Mouse (Mus musculus) small intestine, adult 2 months (tissue): ENCODE measurements around the gene Camta1. TPM values are rescaled to one million over a fixed set of nuclear protein-coding genes. Genes with fewer than 3 reads are reported as not detected.

ENCODE experiments used
- H3K27ac ChIP-seq: fragments of 200-500 bp; 2 replicates; pipeline ENCODE4 v1.5.1; 2012; ENCODE audit warnings: low read depth, low read length, control low read depth, inconsistent platforms; ENCODE audit not compliant: insufficient read depth
- H3K27me3 ChIP-seq: fragments of 200-500 bp; 2 replicates; pipeline ENCODE4 v1.6.1; 2012; ENCODE audit warnings: mild to moderate bottlenecking, moderate library complexity, low read length, inconsistent platforms; ENCODE audit not compliant: control insufficient read depth, insufficient read depth
- H3K36me3 ChIP-seq: fragments of 200-500 bp; 2 replicates; pipeline ENCODE4 v1.6.1; 2012; ENCODE audit warnings: mild to moderate bottlenecking, low read length, control low read depth, inconsistent platforms; ENCODE audit not compliant: control insufficient read depth, insufficient read depth
- H3K4me1 ChIP-seq: fragments of 200-500 bp; 2 replicates; pipeline ENCODE4 v1.6.1; 2012; ENCODE audit warnings: low read length, inconsistent platforms, mixed read lengths; ENCODE audit not compliant: control insufficient read depth, insufficient read depth, insufficient read length
- H3K4me3 ChIP-seq: fragments of 200-500 bp; 2 replicates; pipeline ENCODE4 v1.5.1; 2012; ENCODE audit warnings: low read depth, mild to moderate bottlenecking, control low read depth, inconsistent platforms, low read length, moderate library complexity
- CTCF ChIP-seq: fragments of 200-500 bp; IDR thresholded peaks from 2 replicates; pipeline ENCODE4 v1.5.1; 2012; ENCODE audit warnings: low read depth, mild to moderate bottlenecking, control low read depth, inconsistent platforms, low read length, moderate library complexity, mixed read lengths; ENCODE audit not compliant: insufficient replicate concordance, insufficient read length; ENCODE audit errors: extremely low read depth
- POLR2A ChIP-seq: fragments of 200-500 bp; IDR thresholded peaks from 2 replicates; pipeline ENCODE4 v1.6.1; 2012; ENCODE audit warnings: low read depth, mild to moderate bottlenecking, control low read depth, inconsistent platforms, low read length, moderate library complexity
- WGBS: fragments of 180-500 bp; shearing (Covaris S2); methylation state at CpG from one replicate; pipeline ENCODE4 v1.1.7; 2018; 5-methylcytosine and 5-hydroxymethylcytosine counted together
- polyA plus RNA-seq: library from polyadenylated mRNA; depleted of rRNA; stranded (reverse); fragments of >200 nt; gene quantifications from 2 replicates; pipeline ENCODE4 v1.2.3, GENCODE M21; 2012

Camta1 gene
- polyA plus RNA-seq, 1 experiment = 2.2 TPM

DNA sequence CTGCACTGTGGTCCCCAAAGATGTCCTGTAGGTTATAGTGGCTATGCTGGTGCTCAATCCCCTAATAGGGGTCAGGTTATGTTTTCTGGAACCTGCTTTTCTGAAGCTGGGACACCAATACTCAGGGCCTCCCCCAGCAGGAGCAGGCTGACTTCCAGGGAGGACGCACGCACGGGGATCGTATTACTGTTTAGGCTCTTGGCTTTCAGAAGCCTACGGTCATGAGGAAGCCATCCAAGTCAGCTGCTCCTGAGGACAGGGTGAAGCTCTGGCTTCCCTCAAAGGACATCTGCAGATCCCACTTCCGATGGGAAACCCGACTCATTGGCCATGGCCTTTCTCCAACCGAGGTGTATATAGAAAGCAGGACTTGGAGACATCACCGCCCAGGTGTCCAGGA lies 729.2 kb downstream of the Camta1 start:
- TF ChIP-seq POLR2A (no peak), CTCF (no peak)
- peaks cover 17% of the 10 kb centered on the region; the same call in 1 of the 2 replicates for H3K27me3 ChIP-seq
- 77% methylated on average over 9 of the region's 9 CpGs for WGBS

DNA sequence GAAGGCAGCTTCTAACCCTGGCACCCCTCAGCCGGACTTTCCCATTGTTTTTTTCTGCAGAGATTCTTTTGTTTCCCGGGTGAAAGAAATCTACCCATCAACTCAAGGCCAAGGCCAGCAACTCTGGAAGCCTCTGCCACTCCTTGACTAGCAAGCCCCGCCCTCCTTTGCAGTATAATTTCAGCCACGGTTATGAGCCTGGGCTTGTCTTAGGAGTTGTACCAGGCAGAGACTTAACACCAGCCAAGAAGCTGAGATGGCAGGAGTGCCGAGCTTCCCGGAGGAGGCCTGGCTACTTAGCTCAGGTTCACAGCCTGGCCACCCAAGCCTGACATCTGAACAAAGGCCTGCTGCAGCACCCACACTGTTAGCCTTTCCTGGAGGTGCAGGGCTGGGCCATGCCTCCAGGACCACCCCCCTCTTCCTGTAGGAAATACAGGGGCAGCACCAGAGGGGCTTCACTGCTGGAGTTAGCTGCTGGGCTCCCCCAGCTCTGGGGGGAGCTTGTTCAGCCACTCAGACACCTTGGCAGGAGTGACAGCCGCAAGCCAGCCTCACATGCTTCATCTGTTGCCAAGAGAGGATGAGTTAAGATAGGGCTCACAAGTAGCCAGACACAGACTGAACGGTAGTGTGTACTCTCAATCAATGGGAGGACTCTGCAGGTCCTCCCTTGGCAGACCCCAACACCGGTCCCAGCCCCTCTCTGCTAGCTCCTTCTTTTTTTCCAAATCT lies 730.8 kb downstream of the Camta1 start:
- Histone ChIP-seq H3K27ac (no peak overlapping the region), H3K27me3 (peaks cover 17% of the 10 kb centered on the region; the same call in 1 of the 2 replicates), H3K36me3 (no peaks in the 10 kb centered on the region), H3K4me3 (no peak overlapping the region), H3K4me1 (no peaks in the 10 kb centered on the region; the same call in 1 of the 2 replicates)
- no peak for TF ChIP-seq CTCF
- TF ChIP-seq POLR2A = no peak
- 45% methylated on average over 9 of the region's 9 CpGs for WGBS

More for the DNA sequence above, 729.2 kb downstream of the Camta1 start:
- Histone ChIP-seq H3K27ac (no peak overlapping the region), H3K4me1 (no peaks in the 10 kb centered on the region; the same call in 1 of the 2 replicates), H3K36me3 (no peaks in the 10 kb centered on the region), H3K4me3 (no peak overlapping the region)

DNA sequence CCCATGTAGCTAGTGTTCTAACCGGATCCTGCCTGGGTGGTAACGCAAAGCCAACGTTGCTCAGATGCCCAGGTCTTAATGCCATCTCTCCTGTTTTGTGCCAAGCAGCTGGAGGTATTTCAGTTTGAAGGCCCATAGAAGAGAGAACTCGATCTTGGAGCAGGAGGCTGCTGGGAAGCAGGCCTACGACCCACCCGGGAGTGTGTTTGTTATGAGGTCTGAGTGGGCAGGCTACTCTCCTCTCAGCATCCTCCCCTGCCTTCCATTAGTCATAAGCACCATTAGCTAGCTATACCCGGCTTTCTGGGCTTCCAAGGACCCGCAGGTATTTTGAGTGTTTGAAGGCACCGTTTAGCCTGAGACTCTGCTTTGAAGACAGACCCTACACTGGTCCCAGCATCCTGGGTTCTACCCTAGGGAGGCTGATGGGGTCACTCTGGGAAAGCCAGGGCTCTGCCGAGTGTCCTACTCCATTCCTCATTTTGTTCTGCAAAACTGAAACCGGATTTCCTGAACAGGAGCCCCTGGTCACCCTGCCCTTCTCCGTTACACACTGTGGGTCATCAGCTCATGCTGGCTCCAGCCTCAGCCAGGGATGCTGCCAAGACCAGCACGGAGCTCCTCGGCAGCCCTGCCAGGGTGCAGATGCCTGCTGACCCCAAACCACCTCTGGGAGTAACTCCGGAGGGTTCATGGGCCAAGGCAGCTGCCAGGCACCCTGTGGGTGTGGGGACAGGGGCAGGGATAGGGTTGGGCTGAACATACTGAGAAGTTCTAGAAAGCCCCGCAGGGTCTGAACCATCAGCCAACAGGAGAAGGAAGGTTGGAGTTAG lies 731.7 kb downstream of the Camta1 start:
- Histone ChIP-seq H3K27me3 (peaks cover 17% of the 10 kb centered on the region; the same call in 1 of the 2 replicates), H3K36me3 (no peaks in the 10 kb centered on the region), H3K4me3 (no peak overlapping the region), H3K4me1 (no peaks in the 10 kb centered on the region; the same call in 1 of the 2 replicates), H3K27ac (no peak overlapping the region)
- WGBS = 73% methylated on average over 16 of the region's 16 CpGs
- TF ChIP-seq POLR2A (no peak), CTCF (no peak)

DNA sequence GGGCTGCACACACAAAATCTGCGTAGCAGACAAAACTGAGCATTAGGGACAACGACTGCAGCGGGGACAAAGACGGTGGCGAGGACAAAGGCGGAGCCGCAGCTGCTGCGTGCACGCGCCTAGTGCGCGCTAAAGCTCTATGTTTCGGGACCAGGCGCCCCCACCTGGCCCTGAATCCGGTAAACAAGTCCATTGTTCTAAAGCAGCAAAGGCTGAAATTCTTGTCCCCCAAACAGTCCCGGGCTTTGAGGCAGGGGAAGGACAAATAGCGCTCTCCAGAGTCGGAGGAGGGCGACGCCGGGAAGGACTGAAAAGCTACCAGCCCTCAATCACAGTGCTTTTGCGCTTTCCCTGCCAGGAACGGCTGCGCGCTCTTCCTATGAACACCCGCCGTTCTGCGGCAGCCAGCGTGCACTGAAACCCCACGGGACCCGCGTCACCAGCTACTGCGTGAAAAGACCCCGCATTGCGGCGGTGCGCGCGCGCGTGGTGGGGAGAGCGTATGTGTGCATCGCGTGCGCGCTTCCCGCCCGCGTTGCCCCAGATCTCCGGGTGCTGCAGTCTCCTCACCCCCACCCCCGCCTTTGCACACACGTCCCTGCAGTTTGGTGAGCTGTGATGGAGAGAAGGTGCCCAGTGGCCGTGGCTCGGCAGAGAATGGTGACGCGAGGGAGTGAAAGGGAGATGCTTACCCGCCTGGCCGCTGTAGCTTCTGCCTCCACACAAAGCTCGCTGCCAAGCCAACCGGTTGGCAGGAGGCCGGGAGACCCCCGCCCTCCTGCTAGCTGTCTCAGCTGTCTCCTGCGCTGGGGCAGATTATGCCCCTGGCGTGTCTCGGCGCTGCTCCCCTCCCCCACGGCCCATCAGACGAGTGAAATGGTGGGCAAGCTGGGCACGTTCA lies 732.8 kb downstream of the Camta1 start:
- WGBS = 2% methylated on average over 69 of the region's 69 CpGs
- no peak overlapping the region for H3K27ac ChIP-seq
- no peaks in the 10 kb centered on the region; the same call in 1 of the 2 replicates for H3K4me1 ChIP-seq
- H3K36me3 ChIP-seq = no peaks in the 10 kb centered on the region
- no peak for TF ChIP-seq CTCF
- no peak for TF ChIP-seq POLR2A
- peaks cover 17% of the 10 kb centered on the region; the same call in 1 of the 2 replicates for H3K27me3 ChIP-seq
- H3K4me3 ChIP-seq = peak overlapping the region; percentile 35

DNA sequence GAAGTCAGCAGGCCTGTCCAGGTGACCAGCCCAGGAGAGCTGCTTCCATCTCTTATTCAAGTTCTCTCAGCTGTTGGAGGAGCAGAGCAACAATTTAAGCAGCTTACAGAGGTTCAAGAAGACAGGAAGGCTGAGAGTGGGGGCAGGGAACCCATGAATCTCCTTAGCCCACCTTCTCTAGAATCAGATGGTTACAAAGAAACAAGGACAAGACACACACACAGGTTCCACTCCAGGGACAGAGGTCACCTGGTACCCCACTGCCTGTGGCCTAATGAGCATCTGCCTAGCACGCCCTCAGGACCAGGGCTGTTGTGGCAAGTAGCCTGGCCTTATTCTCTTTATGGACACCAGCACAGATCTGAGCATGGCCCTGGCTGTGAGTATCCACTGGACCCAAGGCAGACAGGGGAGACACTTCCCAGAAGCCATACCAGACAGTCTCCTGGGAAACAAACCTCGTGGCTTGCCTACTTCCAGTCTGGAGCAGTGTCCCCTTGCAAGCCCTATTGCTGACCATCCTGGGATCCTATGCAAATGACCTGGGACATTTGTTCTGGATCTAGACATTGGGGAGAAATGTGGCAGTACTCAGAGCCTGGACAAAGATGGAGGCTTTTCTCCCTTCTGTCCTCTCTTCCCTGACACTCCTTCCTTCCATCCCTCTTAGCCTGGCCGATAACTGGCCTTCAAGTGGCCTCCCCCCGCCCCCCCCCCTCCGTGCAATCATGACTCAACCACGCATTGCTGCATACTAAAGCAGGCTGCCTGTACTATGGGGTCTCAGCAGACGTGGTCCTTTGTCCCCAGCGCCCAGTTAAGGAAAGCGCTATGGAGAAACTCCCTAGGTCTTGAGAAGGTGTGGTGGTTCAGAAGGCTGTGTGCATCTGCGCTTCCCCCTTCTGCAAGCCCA lies 733.8 kb downstream of the Camta1 start:
- no peak for TF ChIP-seq CTCF
- no peak for TF ChIP-seq POLR2A
- peaks cover 17% of the 10 kb centered on the region; the same call in 1 of the 2 replicates for H3K27me3 ChIP-seq
- H3K27ac ChIP-seq = no peak overlapping the region
- 12% methylated on average over 9 of the region's 10 CpGs for WGBS
- H3K4me3 ChIP-seq = peak overlapping the region; percentile 35; the same call in 1 of the 2 replicates
- no peaks in the 10 kb centered on the region for H3K36me3 ChIP-seq
- no peaks in the 10 kb centered on the region; the same call in 1 of the 2 replicates for H3K4me1 ChIP-seq

DNA sequence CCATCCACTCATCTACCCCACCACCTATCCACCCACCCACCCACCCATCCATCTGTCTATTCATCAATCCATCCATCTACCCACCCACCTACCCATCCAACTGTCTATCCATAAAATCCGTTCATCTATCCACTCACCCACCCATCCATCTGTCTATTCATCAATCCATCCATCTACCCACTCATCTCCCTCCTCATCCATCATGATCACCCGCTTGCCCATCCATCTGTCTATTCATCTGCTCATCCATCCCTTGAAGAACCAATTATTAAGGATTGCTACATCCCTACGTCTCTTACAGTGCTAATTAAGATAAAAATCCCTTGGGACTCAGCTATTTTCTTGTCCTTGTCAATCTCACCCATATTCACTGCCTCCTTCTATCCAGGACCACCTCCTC lies 742.8 kb downstream of the Camta1 start:
- Histone ChIP-seq H3K4me1 (no peaks in the 10 kb centered on the region), H3K27ac (no peak overlapping the region), H3K27me3 (no peaks in the 10 kb centered on the region), H3K4me3 (no peak overlapping the region), H3K36me3 (no peaks in the 10 kb centered on the region)
- 79% methylated on average over 3 of the region's 3 CpGs for WGBS
- TF ChIP-seq CTCF = no peak
- no peak for TF ChIP-seq POLR2A
